Mouse (Mus musculus): ENCODE data around the gene Gm45233. TPM values are rescaled to one million over a fixed set of nuclear protein-coding genes. Genes with fewer than 3 reads are reported as not detected.

Gm45233 gene
- polyA plus RNA-seq, 1 experiment from 2014 or later: not detected

DNA sequence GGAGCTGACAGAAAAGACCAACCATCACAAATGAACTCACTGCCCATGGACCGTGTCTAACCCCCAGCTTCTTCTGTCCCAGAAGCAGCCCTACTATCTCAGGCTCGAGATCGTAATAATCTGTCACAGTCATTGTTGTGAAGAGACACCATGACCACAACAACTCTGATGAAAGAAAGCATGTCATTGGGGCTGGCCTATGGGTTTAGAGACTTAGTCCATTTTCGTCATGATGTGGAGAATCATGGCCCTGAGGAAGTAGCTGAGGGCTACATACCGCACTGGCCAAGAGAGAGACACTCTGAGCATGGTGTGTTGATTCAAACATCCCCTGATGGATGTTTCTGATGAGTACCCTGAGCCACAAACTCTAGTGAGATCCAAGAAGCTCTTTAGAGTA is 9.3 kb upstream of the Gm45233 start:
- WGBS (ENCODE audit: insufficient replicate concordance): 81% methylated on average over 5 of the region's 5 CpGs

DNA sequence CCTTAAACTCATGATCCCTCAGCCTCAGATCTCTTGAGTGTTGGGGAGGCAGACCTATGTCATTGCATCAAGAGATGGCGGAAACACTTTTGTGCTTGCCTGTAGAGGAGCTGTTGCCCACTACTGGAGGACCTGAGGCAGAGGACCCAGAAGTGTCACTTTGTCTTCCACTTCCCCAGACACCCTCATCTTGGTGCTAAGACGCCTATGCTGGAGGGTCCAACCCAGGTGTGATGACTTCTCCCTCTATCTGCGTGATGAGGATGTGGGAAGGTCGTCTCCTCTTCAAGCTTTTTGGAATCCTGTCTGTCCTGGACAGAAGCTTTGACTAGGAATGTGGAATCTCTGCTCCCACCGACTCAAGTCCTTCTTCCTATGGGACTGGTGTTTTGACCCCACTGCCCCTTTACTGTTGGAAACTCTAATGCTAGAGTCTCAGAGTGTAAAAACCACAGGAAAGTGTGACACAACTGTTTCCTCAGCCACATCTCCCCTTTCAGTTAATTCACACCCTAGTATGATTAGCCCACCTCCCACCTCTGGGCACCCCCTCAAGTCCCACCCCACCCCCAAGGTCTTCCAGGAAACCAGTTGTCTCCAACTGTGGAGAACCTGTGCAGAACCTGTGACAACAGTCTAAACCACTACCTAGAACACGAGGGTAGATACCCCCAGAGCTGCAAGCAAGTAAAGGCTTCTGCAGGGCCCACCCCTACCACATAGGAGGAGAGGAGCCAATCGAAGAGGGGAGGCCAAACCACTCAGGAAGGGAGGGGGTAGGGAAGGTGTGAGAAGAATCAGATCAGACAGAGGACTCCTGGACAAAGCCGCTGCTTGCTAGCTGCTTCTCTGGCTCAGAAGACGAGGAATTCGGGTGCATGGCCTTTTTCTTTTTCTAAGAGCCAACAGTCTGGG is 7.3 kb upstream of the Gm45233 start, which contains the start of gene Nkg7:
Gene Nkg7, plus strand, starts transcription at position 733 of the 915 bp plus-strand sequence.
- no peak within 1 kb of the TSS for H3K27ac ChIP-seq (ENCODE audit: low read depth)

More for the DNA sequence above, 9.3 kb upstream of the Gm45233 start:
- Histone ChIP-seq H3K4me3 (ENCODE audit: low read depth, low read length) (no peak overlapping the region), H3K9me3 (ENCODE audit: low read length) (no peaks in the 10 kb centered on the region; the same call in 1 of the 2 replicates), H3K36me3 (replicated peaks; ENCODE audit: insufficient read depth, low read length) (no peaks in the 10 kb centered on the region), H3K4me1 (ENCODE audit: insufficient read depth) (peaks cover 3% of the 10 kb centered on the region; the same call in 1 of the 2 replicates), H3K9ac (replicated peaks) (no peak overlapping the region), H3K4me2 (ENCODE audit: low read depth, low read length) (no peak overlapping the region), H3K27me3 (ENCODE audit: insufficient read depth, low read length) (no peaks in the 10 kb centered on the region), H3K27ac (ENCODE audit: low read depth) (no peak overlapping the region)
- TF ChIP-seq CTCF (IDR thresholded peaks at IDR 0.05; ENCODE audit: low read depth): no peak
- TF ChIP-seq EP300 (IDR thresholded peaks at IDR 0.05; ENCODE audit: low read depth): no peak
- ATAC-seq: no peak
- DNase-seq: no peak

DNA sequence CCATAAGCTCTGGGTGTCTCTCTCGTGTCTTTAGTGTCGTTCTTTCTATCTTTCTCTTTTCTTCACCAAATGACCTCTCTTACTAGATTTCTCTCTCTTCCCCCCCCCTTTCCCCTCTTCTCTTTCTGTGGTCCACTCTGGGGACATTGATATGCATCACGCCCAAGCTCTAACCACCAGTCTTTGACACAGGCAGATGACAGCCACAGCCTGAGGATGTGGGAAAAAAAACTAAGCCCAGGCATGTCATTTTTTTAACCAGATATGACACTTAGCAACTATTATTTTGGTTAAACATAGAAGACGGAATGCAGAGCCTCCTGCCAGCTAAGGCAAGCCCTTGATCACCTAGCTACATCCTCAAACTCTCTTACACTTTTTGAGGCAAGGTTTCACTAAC is 5.3 kb upstream of the Gm45233 start:
- H3K36me3 ChIP-seq (replicated peaks; ENCODE audit: insufficient read depth, low read length): no peaks in the 10 kb centered on the region
- H3K4me3 ChIP-seq (ENCODE audit: low read depth, low read length): no peak overlapping the region
- TF ChIP-seq CTCF (IDR thresholded peaks at IDR 0.05; ENCODE audit: low read depth) (no peak), EP300 (IDR thresholded peaks at IDR 0.05; ENCODE audit: low read depth) (no peak)
- no peak for DNase-seq
- no peak overlapping the region for H3K27ac ChIP-seq (ENCODE audit: low read depth)
- H3K9ac ChIP-seq (replicated peaks): no peak overlapping the region
- H3K27me3 ChIP-seq (ENCODE audit: insufficient read depth, low read length): no peaks in the 10 kb centered on the region
- whole genome bisulfite sequencing (ENCODE audit: insufficient replicate concordance): 47% methylated on average over 4 of the region's 4 CpGs
- H3K9me3 ChIP-seq (ENCODE audit: low read length): no peaks in the 10 kb centered on the region
- peaks cover 37% of the 10 kb centered on the region for H3K4me1 ChIP-seq (ENCODE audit: insufficient read depth)
- H3K4me2 ChIP-seq (ENCODE audit: low read depth, low read length): no peak overlapping the region
- no peak for ATAC-seq

More for the DNA sequence above, 7.3 kb upstream of the Gm45233 start, which contains the start of gene Nkg7:
- H3K27me3 ChIP-seq (ENCODE audit: insufficient read depth, low read length): no peaks in the 10 kb centered on the region
- no peaks in the 10 kb centered on the region; the same call in 1 of the 2 replicates for H3K9me3 ChIP-seq (ENCODE audit: low read length)
- no peak within 1 kb of the TSS for H3K4me3 ChIP-seq (ENCODE audit: low read depth, low read length)
- no peak for ATAC-seq
- peaks cover 20% of the 10 kb centered on the region for H3K4me1 ChIP-seq (ENCODE audit: insufficient read depth)
- H3K4me2 ChIP-seq (ENCODE audit: low read depth, low read length): no peak within 1 kb of the TSS
- TF ChIP-seq CTCF (IDR thresholded peaks at IDR 0.05; ENCODE audit: low read depth) (no peak), EP300 (IDR thresholded peaks at IDR 0.05; ENCODE audit: low read depth) (no peak)
- no peaks in the 10 kb centered on the region for H3K36me3 ChIP-seq (replicated peaks; ENCODE audit: insufficient read depth, low read length)
- H3K9ac ChIP-seq (replicated peaks): no peak within 1 kb of the TSS
- 49% methylated on average over 10 of the region's 10 CpGs for WGBS (ENCODE audit: insufficient replicate concordance)
- DNase-seq: no peak

DNA sequence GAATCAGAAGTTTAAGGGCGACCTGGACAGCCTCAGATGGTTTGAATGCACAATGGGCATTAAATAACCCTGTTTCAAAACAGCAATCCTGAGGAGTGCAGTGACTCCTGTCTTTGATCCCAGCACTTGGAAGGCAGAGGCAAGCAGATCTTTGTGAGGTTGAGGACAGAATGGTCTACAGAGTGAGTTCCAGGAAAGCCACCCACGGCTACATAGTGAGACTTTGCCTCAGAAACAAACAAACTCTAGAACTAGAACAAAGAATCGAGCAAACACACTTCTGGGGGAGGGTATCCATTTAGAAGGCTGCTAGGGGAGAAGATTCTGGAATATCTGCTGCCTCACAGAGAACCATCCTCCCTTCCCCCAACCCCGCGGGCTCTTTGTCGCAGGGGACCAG is 3.4 kb upstream of the Gm45233 start, which contains the start of gene Cldnd2:
Gene Cldnd2, plus strand, starts transcription at position 301 of the 400 bp plus-strand sequence.
- TF ChIP-seq CTCF (IDR thresholded peaks at IDR 0.05; ENCODE audit: low read depth): no peak
- no peak for TF ChIP-seq EP300 (IDR thresholded peaks at IDR 0.05; ENCODE audit: low read depth)
- DNase-seq: no peak
- Histone ChIP-seq H3K27me3 (ENCODE audit: insufficient read depth, low read length) (no peaks in the 10 kb centered on the region), H3K4me2 (ENCODE audit: low read depth, low read length) (peak within 1 kb of the TSS; percentile 26; the same call in 1 of the 2 replicates), H3K9me3 (ENCODE audit: low read length) (no peaks in the 10 kb centered on the region), H3K27ac (ENCODE audit: low read depth) (peak within 1 kb of the TSS; percentile 18; the same call in 1 of the 2 replicates), H3K9ac (replicated peaks) (no peak within 1 kb of the TSS; the same call in 1 of the 2 replicates), H3K4me3 (ENCODE audit: low read depth, low read length) (no peak within 1 kb of the TSS), H3K36me3 (replicated peaks; ENCODE audit: insufficient read depth, low read length) (no peaks in the 10 kb centered on the region), H3K4me1 (ENCODE audit: insufficient read depth) (peaks cover 47% of the 10 kb centered on the region)
- 65% methylated on average over 6 of the region's 6 CpGs for WGBS (ENCODE audit: insufficient replicate concordance)
- no peak for ATAC-seq

DNA sequence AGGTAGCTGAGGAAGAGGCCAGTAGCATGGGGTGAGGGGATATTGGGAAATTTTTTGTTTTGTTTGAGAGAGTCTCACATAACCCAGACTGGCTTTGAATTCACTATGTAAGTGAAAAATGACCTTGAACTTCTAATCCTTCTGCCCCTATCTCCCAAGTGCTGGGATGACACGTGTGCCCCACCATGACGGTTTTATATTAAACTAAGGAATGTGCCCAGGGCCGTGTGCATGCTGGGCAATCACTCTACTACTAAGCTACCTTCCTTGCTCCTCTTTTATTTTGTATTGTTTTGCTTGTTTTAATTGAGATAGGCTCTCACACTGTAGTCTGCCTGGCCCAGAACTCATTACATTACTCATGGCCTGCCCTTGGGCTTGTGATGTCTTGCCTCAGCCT is 2.9 kb upstream of the Gm45233 start:
- TF ChIP-seq EP300 (IDR thresholded peaks at IDR 0.05; ENCODE audit: low read depth): no peak
- TF ChIP-seq CTCF (IDR thresholded peaks at IDR 0.05; ENCODE audit: low read depth): no peak
- Histone ChIP-seq H3K36me3 (replicated peaks; ENCODE audit: insufficient read depth, low read length) (no peaks in the 10 kb centered on the region), H3K4me1 (ENCODE audit: insufficient read depth) (peaks cover 52% of the 10 kb centered on the region), H3K4me3 (ENCODE audit: low read depth, low read length) (no peak overlapping the region), H3K4me2 (ENCODE audit: low read depth, low read length) (peak overlapping the region; percentile 26; the same call in 1 of the 2 replicates), H3K9ac (replicated peaks) (no peak overlapping the region; the same call in 1 of the 2 replicates), H3K27ac (ENCODE audit: low read depth) (peak overlapping the region; percentile 18; the same call in 1 of the 2 replicates), H3K27me3 (ENCODE audit: insufficient read depth, low read length) (no peaks in the 10 kb centered on the region), H3K9me3 (ENCODE audit: low read length) (no peaks in the 10 kb centered on the region)
- DNase-seq (no peak), ATAC-seq (no peak)
- WGBS (ENCODE audit: insufficient replicate concordance): 67% methylated on average over 3 of the region's 3 CpGs

DNA sequence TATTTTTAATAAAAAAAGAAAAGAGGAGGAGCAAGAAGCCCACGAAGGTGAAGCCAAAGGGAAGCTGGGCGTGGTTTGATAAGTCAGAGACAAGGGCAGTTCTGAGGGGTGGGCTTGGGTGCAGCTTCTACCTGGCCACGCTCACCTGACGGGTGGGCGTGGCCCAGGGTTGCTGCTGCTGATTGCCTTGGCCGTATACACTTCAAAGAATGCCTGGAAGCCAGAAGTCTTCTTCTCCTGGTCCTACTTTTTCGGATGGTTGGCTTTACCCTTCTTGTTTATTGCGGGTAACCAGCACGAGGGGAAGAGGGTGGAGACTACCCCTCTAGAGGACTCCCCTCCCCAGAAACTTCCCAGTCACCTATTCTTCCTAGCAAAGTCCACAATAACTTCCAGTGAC is 1.2 kb upstream of the Gm45233 start:
- H3K9ac ChIP-seq (replicated peaks): peak overlapping the region; percentile 79
- WGBS (ENCODE audit: insufficient replicate concordance): 7% methylated on average over 9 of the region's 9 CpGs
- no peak for ATAC-seq
- H3K4me1 ChIP-seq (ENCODE audit: insufficient read depth): peaks cover 64% of the 10 kb centered on the region
- peak overlapping the region; percentile 98 for H3K27ac ChIP-seq (ENCODE audit: low read depth)
- H3K27me3 ChIP-seq (ENCODE audit: insufficient read depth, low read length): no peaks in the 10 kb centered on the region
- 0 out of 2 replicates have a peak, but pooled peaks cover 2% of the 10 kb centered on the region for H3K36me3 ChIP-seq (replicated peaks; ENCODE audit: insufficient read depth, low read length)
- H3K4me3 ChIP-seq (ENCODE audit: low read depth, low read length): peak overlapping the region; percentile 64
- no peak for TF ChIP-seq EP300 (IDR thresholded peaks at IDR 0.05; ENCODE audit: low read depth)
- TF ChIP-seq CTCF (IDR thresholded peaks at IDR 0.05; ENCODE audit: low read depth): no peak
- DNase-seq: no peak
- H3K9me3 ChIP-seq (ENCODE audit: low read length): no peaks in the 10 kb centered on the region
- H3K4me2 ChIP-seq (ENCODE audit: low read depth, low read length): peak overlapping the region; percentile 95

Measured in liver, postnatal 0 days (tissue).